Comparison of ENCODE assay signal across 12 mouse cellular contexts in the genomic region with DNA sequence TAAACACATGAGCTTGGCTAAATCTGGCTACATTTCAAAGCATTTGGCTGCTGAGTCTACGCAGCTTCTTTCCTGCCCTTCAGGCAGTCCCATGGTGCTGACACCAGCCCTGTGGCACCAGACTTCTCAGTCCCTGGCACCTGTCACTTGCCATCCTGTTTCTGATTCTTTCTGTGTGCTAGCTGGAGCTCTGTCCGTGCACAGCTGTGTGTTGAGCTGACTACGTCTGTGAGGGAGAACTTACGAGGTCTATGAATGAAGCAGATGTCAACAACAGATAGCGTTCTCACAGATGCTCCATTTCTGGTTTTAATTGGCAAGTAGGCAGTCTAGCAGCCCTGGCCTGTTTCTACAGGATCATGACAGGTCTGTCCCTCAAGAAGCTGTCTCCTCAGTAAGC.
"Had no signal": no experiment of that assay in that cellular context is flagged by ENCODE, and none has a peak within 500 bp of the region (broad histone marks: within the 10 kb centered on the region; RNA-seq: fewer than 3 reads in every experiment).

No protein-coding gene starts in this region.

- H3K36me3 ChIP-seq: limb, embryonic 10.5 days; liver, embryonic 15.5 days; midbrain, embryonic 13.5 days had no signal

- H3K4me2 ChIP-seq: liver, embryonic 11.5 days; liver, embryonic 15.5 days; midbrain, embryonic 13.5 days had no signal

- H3K27ac ChIP-seq: kidney, postnatal 0 days; layer of hippocampus, adult 2 months; limb, embryonic 10.5 days; liver, embryonic 15.5 days; midbrain, embryonic 13.5 days had no signal

- H3K9ac ChIP-seq: liver, embryonic 15.5 days; midbrain, embryonic 13.5 days had no signal

- H3K4me1 ChIP-seq: limb, embryonic 10.5 days; liver, embryonic 15.5 days; midbrain, embryonic 13.5 days had no signal

- DNase-seq: kidney, adult 8-10 months; kidney, postnatal 4 days; lung, adult 2 months; lung, postnatal 36 days had no signal

- ATAC-seq: intestine, postnatal 0 days; lung, postnatal 0 days; midbrain, embryonic 13.5 days had no signal

- H3K9me3 ChIP-seq: limb, embryonic 10.5 days; liver, embryonic 15.5 days had no signal

- H3K27me3 ChIP-seq: liver, embryonic 15.5 days; midbrain, embryonic 13.5 days had no signal

- H3K4me3 ChIP-seq: layer of hippocampus, adult 2 months; limb, embryonic 10.5 days; liver, embryonic 15.5 days; midbrain, embryonic 13.5 days had no signal
